Mouse (Mus musculus): ENCODE measurements around the gene Slc25a38.

- TF ChIP-seq POLR2A (IDR thresholded peaks at IDR 0.05; ENCODE audit: borderline replicate concordance, control insufficient read depth, low read depth, low read length), result no peak
- no peak for TF ChIP-seq CTCF (IDR thresholded peaks at IDR 0.05; ENCODE audit: control insufficient read depth, insufficient read depth, low read length)
These were observed 41.8 kb downstream of the Slc25a38 start for GRCm38 (mm10) chr9:120151906-120152399.

All from bone marrow, adult 2 months (tissue).